Mouse (Mus musculus) G1E (cell line): Measurements from ENCODE around the gene Fastkd5.

Experiments used
- CTCF ChIP-seq: IDR thresholded peaks from 2 replicates; pipeline ENCODE4 v1.5.1; 2012; ENCODE audit warnings: low read depth, low read length, inconsistent platforms, mixed read lengths
- GATA1 ChIP-seq: IDR thresholded peaks from 2 replicates; pipeline ENCODE4 v1.6.1; 2012; ENCODE audit warnings: borderline replicate concordance, low read length, inconsistent platforms, mixed read lengths
- GATA2 ChIP-seq: IDR thresholded peaks from 2 replicates; pipeline ENCODE4 v1.6.1; 2012; ENCODE audit warnings: low read depth, low read length, inconsistent platforms, borderline replicate concordance
- POLR2AphosphoS5 ChIP-seq: IDR thresholded peaks from 2 replicates; pipeline ENCODE4 v1.6.1; 2012; ENCODE audit warnings: low read depth, low read length, inconsistent platforms; ENCODE audit not compliant: insufficient replicate concordance
- TAL1 ChIP-seq: conservative IDR thresholded peaks from 2 replicates; pipeline ENCODE4 v1.6.1; 2012; ENCODE audit warnings: low read depth, low read length, inconsistent platforms, mixed read lengths

DNA sequence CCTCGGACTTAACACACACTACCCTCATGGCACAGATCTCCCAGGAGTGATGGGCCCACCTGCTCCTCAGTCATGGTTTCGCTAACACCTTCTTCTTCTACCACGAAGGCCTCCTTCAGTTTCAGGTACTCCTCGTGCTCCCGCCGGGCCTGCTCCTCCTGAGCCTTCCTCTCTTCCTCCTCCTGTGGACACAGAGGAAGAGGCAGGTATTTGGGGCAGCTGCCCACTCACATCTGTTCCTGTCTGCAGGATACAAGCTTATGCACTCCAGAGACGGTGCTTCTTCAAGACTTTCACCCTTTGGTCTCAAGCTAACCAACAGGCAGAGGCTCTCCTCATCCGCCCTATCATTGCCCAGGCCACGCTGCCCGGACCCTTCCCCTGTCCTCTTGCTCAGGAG lies 28.7 kb upstream of the Fastkd5 start:
- TF ChIP-seq CTCF: no peak
- TF ChIP-seq GATA1: no peak
- no peak for TF ChIP-seq GATA2
- TF ChIP-seq TAL1: no peak
- no peak for TF ChIP-seq POLR2AphosphoS5
